Mouse (Mus musculus): ENCODE data around the gene Cplx3. TPM values are rescaled to one million over a fixed set of nuclear protein-coding genes. Genes with fewer than 3 reads are reported as not detected.

The Cplx3 gene
- polyA plus RNA-seq (2015; fragmentation: Nextera tagmentation; extraction: Ambion mirVana), result not detected in 2 replicates

DNA sequence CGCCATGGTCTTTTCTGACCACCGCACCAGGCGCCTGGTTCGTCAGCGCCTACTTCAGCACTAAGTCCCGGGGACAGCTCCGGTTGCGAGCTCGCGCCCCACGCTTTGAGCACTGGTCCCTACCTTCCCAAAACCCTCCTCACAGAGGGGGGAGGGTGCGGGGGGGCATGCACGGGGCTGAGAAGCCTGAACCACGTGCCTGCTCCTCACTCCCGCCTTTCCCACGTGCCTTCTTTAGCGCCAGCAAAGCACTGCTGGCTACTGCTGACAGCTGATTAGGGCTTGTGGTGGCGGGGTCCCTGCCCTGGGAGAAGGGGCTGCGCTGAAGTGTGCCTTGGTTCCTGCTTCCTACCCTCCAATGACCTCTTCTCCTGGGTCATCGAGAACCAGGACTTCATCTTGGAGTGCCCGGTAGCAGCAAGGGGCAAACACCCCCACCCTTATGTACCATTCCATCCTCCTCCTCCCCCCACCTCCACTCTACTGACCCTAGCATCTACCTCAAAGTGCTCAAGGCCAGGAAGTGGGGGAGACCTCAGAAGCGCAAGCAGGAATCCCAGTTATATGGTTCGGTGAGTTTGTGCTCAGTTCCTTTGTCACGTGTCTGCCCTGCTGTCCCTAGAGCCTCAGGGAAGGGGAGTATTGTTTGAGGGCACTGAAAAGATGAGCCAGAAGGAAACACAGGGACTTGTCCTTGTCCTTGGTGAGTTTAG lies at the start of gene Cplx3:
Cplx3 (minus strand) TSS at position 143 of the 713 bp plus-strand sequence.
- whole genome bisulfite sequencing, result 4% methylated on average over 24 of the region's 24 CpGs
- no peak within 1 kb of the TSS for H3K9ac ChIP-seq
- no peak within 1 kb of the TSS for H3K27ac ChIP-seq
- peak within 1 kb of the TSS; percentile 32 for H3K4me2 ChIP-seq
- peaks cover 27% of the 10 kb centered on the region for H3K27me3 ChIP-seq
- H3K36me3 ChIP-seq, result no peaks in the 10 kb centered on the region
- peaks cover 10% of the 10 kb centered on the region for H3K4me1 ChIP-seq
- H3K9me3 ChIP-seq (replicated peaks), result no peaks in the 10 kb centered on the region
- peak; percentile 62 for ATAC-seq (replicated peaks; ENCODE audit: low FRiP score)
- H3K4me3 ChIP-seq (replicated peaks), result no peak within 1 kb of the TSS

DNA sequence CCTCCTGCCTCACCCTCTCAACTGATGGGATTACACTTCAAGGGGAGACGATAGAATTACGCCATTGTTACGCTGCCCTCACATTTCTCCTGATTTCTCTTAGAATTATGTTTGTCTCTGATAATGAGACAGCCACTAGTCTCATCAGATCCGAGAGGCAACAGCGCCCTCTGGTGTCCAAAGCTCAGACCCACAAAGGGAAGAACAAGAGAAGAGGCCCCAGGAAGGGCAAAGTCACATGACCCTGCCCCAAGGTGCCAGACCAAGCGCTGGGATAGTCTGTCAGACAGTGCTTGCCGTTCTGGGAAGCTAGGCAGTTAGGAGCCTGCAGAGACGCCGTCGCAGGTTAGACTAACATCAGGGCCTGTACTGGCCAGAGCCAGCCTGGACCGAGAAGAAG lies 49.7 kb upstream of the Cplx3 start:
- H3K4me2 ChIP-seq, result peak overlapping the region; percentile 54
- H3K4me1 ChIP-seq, result peaks cover 11% of the 10 kb centered on the region
- under 1% methylated on average over 11 of the region's 11 CpGs for WGBS
- no peaks in the 10 kb centered on the region for H3K36me3 ChIP-seq
- H3K27ac ChIP-seq, result no peak overlapping the region
- H3K27me3 ChIP-seq, result peaks cover 11% of the 10 kb centered on the region; the same call in 1 of the 2 replicates
- H3K9me3 ChIP-seq (replicated peaks), result no peaks in the 10 kb centered on the region
- 0 out of 2 replicates have a peak overlapping the region, but pooled peaks have one; percentile 9 for H3K9ac ChIP-seq
- ATAC-seq (replicated peaks; ENCODE audit: low FRiP score), result peak; percentile 79
- 0 out of 2 replicates have a peak overlapping the region, but pooled peaks have one; percentile 14 for H3K4me3 ChIP-seq (replicated peaks)

DNA sequence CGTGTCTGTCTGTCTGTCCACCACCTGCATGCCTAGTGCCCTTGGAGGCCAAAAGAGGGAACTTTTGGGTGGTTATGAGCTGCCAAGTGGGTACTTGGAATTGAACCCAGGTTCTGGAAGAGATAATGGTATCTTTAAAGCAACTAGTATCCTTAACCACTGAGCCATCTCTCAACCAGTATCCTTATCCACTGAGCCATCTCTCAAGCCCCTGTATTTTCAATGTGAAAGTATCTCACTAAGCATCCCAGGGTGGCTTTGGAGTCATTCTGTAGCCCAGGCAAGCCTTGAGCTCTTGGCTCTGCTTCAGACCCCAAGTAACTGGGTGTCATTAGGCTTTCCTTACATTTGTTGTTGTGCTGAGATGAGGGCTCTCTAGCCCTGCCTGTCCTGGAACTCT lies 48.9 kb upstream of the Cplx3 start:
- Histone ChIP-seq H3K4me3 (replicated peaks) (no peak overlapping the region), H3K4me1 (peaks cover 14% of the 10 kb centered on the region), H3K36me3 (no peaks in the 10 kb centered on the region), H3K9ac (no peak overlapping the region), H3K27me3 (peaks cover 11% of the 10 kb centered on the region; the same call in 1 of the 2 replicates), H3K27ac (no peak overlapping the region), H3K9me3 (replicated peaks) (no peaks in the 10 kb centered on the region), H3K4me2 (no peak overlapping the region)
- WGBS, result 77% methylated on average over 1 of the region's 1 CpGs
- ATAC-seq (replicated peaks; ENCODE audit: low FRiP score), result no peak

DNA sequence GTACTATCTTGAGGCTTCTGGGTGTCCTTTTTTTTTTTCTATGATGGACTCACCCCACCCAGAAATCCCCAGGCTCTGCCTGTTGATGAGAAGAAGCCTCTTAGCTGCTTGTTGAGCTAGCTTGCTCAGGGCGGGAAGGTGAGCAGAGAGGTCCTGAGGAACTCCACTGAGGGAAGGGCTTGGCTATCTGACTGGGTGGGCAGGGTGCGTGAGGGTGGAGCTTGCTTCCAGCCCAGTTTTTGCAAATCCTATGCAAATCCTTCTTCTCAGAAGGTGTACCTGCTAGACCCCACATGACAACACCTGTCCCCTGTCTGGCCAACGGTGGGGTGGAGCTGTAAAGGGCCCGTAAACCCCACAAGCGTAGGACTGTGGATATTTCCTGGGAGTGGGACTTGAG lies 47.2 kb upstream of the Cplx3 start, which contains the start of gene Csk:
Csk (minus strand) TSS at position 349 of the 400 bp plus-strand sequence.
- 68% methylated on average over 5 of the region's 5 CpGs for WGBS
- no peak for ATAC-seq (replicated peaks; ENCODE audit: low FRiP score)
- Histone ChIP-seq H3K4me2 (no peak within 1 kb of the TSS), H3K27ac (no peak within 1 kb of the TSS), H3K4me1 (peaks cover 14% of the 10 kb centered on the region), H3K36me3 (no peaks in the 10 kb centered on the region), H3K9me3 (replicated peaks) (no peaks in the 10 kb centered on the region), H3K9ac (no peak within 1 kb of the TSS), H3K4me3 (replicated peaks) (no peak within 1 kb of the TSS), H3K27me3 (peaks cover 11% of the 10 kb centered on the region; the same call in 1 of the 2 replicates)

DNA sequence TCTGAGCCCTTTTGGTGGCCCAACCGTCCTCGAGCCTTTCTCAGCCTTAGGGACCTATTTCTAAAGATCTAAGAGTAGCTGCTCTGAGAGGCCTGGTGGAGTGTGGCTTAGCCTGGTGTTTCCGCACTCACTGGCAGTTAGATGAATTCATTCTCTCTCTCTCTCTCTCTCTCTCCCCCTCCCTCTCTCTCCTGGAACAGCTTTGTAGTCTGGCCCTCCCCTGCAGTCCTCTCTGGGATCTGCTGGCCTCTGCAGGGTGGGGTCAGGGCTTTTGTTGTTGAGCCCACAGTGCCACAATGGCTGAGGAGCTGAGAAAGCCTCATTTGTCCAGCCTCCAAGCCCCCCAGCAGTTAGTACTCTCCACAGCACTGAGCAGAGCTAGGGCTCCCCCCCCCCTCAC lies 46.8 kb upstream of the Cplx3 start:
- 56% methylated on average over 3 of the region's 3 CpGs for WGBS
- Histone ChIP-seq H3K27ac (no peak overlapping the region), H3K27me3 (peaks cover 11% of the 10 kb centered on the region; the same call in 1 of the 2 replicates), H3K4me3 (replicated peaks) (no peak overlapping the region), H3K36me3 (no peaks in the 10 kb centered on the region), H3K4me2 (no peak overlapping the region), H3K9me3 (replicated peaks) (no peaks in the 10 kb centered on the region), H3K4me1 (peaks cover 15% of the 10 kb centered on the region), H3K9ac (no peak overlapping the region)
- no peak for ATAC-seq (replicated peaks; ENCODE audit: low FRiP score)

DNA sequence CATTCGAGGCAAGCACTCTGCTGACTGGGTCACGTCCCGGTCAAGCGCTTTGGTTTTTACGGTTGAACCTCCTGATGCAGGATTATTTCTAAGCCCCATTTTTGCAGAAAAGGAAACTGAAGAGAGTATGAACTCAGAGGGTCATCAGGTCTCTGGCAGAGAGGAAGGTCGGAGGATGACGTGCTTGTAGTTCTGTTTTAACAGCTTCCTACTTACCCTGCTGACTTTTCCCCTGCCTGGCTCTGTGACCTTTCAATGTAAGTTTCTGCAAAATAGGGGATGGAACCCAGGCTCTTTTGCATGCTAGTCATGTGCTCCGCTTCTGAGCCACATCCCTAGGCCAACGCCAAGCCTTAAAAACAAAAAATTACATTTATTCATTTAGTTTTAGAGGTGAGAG lies 46.3 kb upstream of the Cplx3 start:
- H3K4me2 ChIP-seq, result no peak overlapping the region
- ATAC-seq (replicated peaks; ENCODE audit: low FRiP score), result no peak
- no peaks in the 10 kb centered on the region for H3K36me3 ChIP-seq
- H3K9ac ChIP-seq, result no peak overlapping the region
- H3K9me3 ChIP-seq (replicated peaks), result no peaks in the 10 kb centered on the region
- peaks cover 11% of the 10 kb centered on the region; the same call in 1 of the 2 replicates for H3K27me3 ChIP-seq
- WGBS, result 69% methylated on average over 9 of the region's 9 CpGs
- no peak overlapping the region for H3K27ac ChIP-seq
- peaks cover 17% of the 10 kb centered on the region for H3K4me1 ChIP-seq
- no peak overlapping the region for H3K4me3 ChIP-seq (replicated peaks)

DNA sequence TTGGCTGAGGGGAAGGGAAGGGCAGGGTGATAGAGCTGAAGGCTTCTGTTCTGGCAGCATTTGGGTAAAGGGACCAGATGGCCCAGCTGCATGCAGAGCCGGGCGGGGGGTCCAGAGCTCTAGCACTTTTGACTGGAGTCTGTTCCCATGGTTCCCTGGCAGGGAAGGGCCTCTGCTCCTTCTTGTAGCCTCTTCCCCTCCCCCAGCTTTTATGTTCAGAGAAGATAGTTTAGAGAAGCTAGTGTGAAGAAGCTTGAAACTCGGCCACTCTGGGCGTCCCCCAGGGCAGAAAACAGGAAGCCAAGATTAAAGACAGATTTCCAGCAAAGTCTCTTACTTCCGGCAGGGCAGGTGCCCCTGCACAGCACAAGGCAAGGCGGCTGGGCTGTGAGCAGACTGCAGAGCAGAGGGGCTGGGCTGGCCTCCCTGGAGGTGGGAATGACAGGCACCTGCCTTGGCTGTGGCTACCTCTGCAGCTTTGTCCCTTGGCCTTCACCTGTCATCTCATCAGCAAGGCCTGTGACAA lies 44.8 kb upstream of the Cplx3 start:
- ATAC-seq (replicated peaks; ENCODE audit: low FRiP score), result no peak
- H3K36me3 ChIP-seq, result no peaks in the 10 kb centered on the region
- peaks cover 14% of the 10 kb centered on the region for H3K4me1 ChIP-seq
- no peak overlapping the region for H3K9ac ChIP-seq
- H3K4me2 ChIP-seq, result no peak overlapping the region
- no peaks in the 10 kb centered on the region for H3K9me3 ChIP-seq (replicated peaks)
- H3K27me3 ChIP-seq, result peaks cover 11% of the 10 kb centered on the region; the same call in 1 of the 2 replicates
- 30% methylated on average over 6 of the region's 6 CpGs for WGBS
- no peak overlapping the region for H3K4me3 ChIP-seq (replicated peaks)
- 0 out of 2 replicates have a peak overlapping the region, but pooled peaks have one; percentile 22 for H3K27ac ChIP-seq

DNA sequence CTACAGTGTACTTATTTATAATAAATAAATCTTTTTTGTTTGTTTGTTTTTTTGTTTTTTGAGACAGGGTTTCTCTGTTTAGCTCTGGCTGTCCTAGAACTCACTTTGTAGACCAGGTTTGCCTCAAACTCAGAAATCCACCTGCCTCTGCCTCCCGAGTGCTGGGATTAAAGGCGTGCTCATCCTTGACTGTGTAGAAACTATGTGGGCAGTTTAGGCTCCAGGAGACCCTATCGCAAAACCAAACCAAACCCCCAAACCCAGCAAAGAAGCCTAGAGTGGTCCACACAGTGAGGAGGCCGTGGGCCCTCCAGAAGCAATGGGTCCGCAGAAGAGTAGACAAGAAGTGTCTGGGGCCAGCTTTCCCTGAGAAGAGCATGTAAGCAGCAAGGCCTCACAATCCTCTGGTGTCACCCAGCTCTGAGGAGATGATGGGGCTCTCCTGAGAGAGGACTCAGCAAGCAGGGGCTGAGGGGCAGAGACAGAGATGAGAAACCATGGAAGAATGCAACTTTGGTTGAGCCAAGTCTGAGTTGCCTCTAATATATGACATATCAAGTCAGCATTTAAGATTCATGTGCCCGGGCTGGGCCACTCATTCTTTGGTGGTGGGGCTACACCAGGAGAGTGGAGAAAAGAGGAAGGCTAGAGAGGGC lies 44.2 kb upstream of the Cplx3 start:
- Histone ChIP-seq H3K4me3 (replicated peaks) (no peak overlapping the region), H3K4me1 (peaks cover 16% of the 10 kb centered on the region), H3K9ac (no peak overlapping the region), H3K36me3 (no peaks in the 10 kb centered on the region), H3K27me3 (peaks cover 11% of the 10 kb centered on the region; the same call in 1 of the 2 replicates), H3K9me3 (replicated peaks) (no peaks in the 10 kb centered on the region), H3K4me2 (no peak overlapping the region), H3K27ac (no peak overlapping the region)
- no peak for ATAC-seq (replicated peaks; ENCODE audit: low FRiP score)
- 89% methylated on average over 6 of the region's 6 CpGs for WGBS

DNA sequence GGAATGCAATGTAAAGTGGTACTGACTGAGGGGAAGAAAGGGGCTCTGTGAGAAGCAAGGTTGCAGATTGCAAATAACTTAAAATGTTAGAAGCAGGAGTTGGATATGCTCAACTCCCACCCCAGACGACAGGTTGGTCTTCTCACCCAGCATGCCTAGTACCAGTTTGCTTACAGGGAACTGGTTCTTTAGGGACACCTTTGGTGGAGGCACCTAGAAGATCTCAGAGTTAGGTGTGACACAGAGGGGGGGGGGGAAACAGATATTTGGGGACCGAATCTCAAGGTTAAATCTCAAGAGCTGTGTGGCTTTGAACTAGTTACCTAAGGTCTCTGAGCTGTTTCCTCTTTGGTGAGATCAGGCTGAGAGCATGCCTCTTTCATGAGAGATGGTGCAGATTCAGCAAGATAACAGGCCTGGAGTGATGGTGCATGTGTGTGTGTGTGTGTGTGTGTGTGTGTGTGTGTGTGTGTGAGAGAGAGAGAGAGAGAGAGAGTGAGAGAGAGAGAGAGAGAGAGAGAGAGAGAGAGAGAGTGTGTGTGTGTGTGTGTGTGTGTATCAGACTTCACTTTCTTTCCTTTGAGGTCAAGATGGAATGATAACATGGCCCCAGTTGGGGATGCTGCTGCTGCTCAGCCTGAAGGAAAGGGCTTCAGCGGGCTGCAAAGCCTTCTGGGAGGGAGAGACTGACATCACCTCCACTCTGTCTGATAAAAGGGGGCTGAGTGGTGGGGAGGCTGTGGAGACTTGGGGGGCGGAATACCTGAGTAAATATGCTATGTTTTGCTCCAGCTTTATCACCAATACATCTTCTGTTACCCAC lies 41.4 kb upstream of the Cplx3 start:
- no peaks in the 10 kb centered on the region for H3K9me3 ChIP-seq (replicated peaks)
- no peak overlapping the region for H3K9ac ChIP-seq
- H3K4me2 ChIP-seq, result no peak overlapping the region
- no peak overlapping the region for H3K27ac ChIP-seq
- H3K4me1 ChIP-seq, result peaks cover 38% of the 10 kb centered on the region
- ATAC-seq (replicated peaks; ENCODE audit: low FRiP score), result no peak
- WGBS, result 65% methylated on average over 4 of the region's 4 CpGs
- no peak overlapping the region for H3K4me3 ChIP-seq (replicated peaks)
- no peaks in the 10 kb centered on the region for H3K36me3 ChIP-seq
- no peaks in the 10 kb centered on the region for H3K27me3 ChIP-seq

DNA sequence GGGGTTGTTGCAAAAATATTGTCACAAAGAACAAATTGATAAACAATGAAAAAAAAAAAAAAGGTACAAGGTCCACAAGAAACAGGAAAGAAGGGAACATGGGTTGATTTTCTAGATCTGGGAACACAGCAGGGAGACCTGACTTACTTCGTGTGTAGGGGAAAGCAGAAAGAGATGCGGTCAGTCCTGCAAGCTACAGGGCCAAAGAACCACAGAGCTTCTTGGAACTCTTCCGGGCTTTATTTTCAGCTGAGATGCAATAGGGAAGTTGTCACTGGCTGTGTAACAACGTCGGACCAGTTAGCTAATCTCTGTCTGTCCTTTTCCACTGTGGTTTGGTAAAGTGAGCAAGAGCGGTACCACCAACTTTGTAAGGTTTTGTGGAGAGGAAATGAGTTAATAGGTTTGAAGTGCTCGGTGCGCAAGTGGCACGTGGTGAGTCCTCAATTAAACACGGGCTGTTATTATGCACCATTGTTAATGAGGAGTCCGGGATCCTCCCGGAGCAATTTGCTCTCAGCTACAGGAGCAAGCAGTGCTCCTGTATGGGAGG lies 40.5 kb upstream of the Cplx3 start:
- H3K9me3 ChIP-seq (replicated peaks), result no peaks in the 10 kb centered on the region
- 65% methylated on average over 12 of the region's 12 CpGs for WGBS
- no peak overlapping the region for H3K4me2 ChIP-seq
- peaks cover 5% of the 10 kb centered on the region for H3K36me3 ChIP-seq
- H3K4me1 ChIP-seq, result peaks cover 46% of the 10 kb centered on the region
- no peak overlapping the region for H3K9ac ChIP-seq
- no peaks in the 10 kb centered on the region for H3K27me3 ChIP-seq
- ATAC-seq (replicated peaks; ENCODE audit: low FRiP score), result no peak
- H3K27ac ChIP-seq, result no peak overlapping the region
- H3K4me3 ChIP-seq (replicated peaks), result no peak overlapping the region
